Mouse (Mus musculus) forebrain, embryonic 13.5 days (tissue): ENCODE results near the gene Ifitm7. TPM values are rescaled to one million over a fixed set of nuclear protein-coding genes. Genes with fewer than 3 reads are reported as not detected.
A peak's percentile ranks its signal among the peaks of the same experiment; 100 is the strongest.

ENCODE experiments used
- ATAC-seq: fragments of 200-750 bp; cut with Nextera tagmentation; 2 replicates; pipeline ENCODE4 v1.8.0; 2017
- H3K27ac ChIP-seq: fragments of 300-500 bp; sonication (generic); 2 replicates; pipeline ENCODE4 v1.5.1; 2015; ENCODE audit warnings: inconsistent platforms, mild to moderate bottlenecking, moderate library complexity
- H3K27me3 ChIP-seq: fragments of 300-500 bp; sonication (generic); 2 replicates; pipeline ENCODE4 v1.6.1; 2015; ENCODE audit warnings: mild to moderate bottlenecking, inconsistent platforms
- H3K36me3 ChIP-seq: fragments of 300-500 bp; sonication (generic); 2 replicates; pipeline ENCODE4 v1.6.1; 2015; ENCODE audit warnings: mild to moderate bottlenecking, inconsistent platforms; ENCODE audit not compliant: poor library complexity, severe bottlenecking
- H3K4me1 ChIP-seq: fragments of 300-500 bp; sonication (generic); 2 replicates; pipeline ENCODE4 v1.6.1; 2015; ENCODE audit warnings: inconsistent platforms
- H3K4me2 ChIP-seq: fragments of 300-500 bp; sonication (generic); 2 replicates; pipeline ENCODE4 v1.6.1; 2015; ENCODE audit warnings: inconsistent platforms, mild to moderate bottlenecking, moderate library complexity
- H3K4me3 ChIP-seq: fragments of 300-500 bp; sonication (generic); 2 replicates; pipeline ENCODE4 v1.5.1; 2015; ENCODE audit warnings: mild to moderate bottlenecking, inconsistent platforms
- H3K9ac ChIP-seq: fragments of 300-500 bp; sonication (generic); 2 replicates; pipeline ENCODE4 v1.6.1; 2015; ENCODE audit warnings: mild to moderate bottlenecking, inconsistent platforms
- H3K9me3 ChIP-seq: fragments of 300-500 bp; sonication (generic); replicated peaks from 2 replicates; pipeline ENCODE4 v1.6.1; 2016; ENCODE audit warnings: inconsistent platforms
- whole genome bisulfite sequencing: fragments of 180-500 bp; shearing (Covaris S2); methylation state at CpG from one replicate; pipeline ENCODE4 v1.1.7; 2015; 5-methylcytosine and 5-hydroxymethylcytosine counted together
- polyA plus RNA-seq: library from polyadenylated mRNA; unstranded; fragments of >200 nt; fragmentation: Nextera tagmentation; extraction: Ambion mirVana; gene quantifications from 2 replicates; pipeline ENCODE4 v1.2.1, GENCODE M21; 2015

The Ifitm7 gene
- polyA plus RNA-seq, 1 experiment from 2014 or later = 0.71 TPM

GRCm38 (mm10) chr16:13972051-13972450, 14.6 kb downstream of the Ifitm7 start:
- Histone ChIP-seq H3K36me3 (no peaks in the 10 kb centered on the region), H3K27me3 (no peaks in the 10 kb centered on the region), H3K4me3 (no peak overlapping the region), H3K27ac (no peak overlapping the region), H3K9me3 (0 out of 2 replicates have a peak, but pooled peaks cover 3% of the 10 kb centered on the region), H3K4me1 (no peaks in the 10 kb centered on the region), H3K9ac (no peak overlapping the region), H3K4me2 (no peak overlapping the region)
- ATAC-seq = no peak
- 88% methylated on average over 8 of the region's 8 CpGs for WGBS

- Histone ChIP-seq H3K4me1 (no peaks in the 10 kb centered on the region), H3K9me3 (no peaks in the 10 kb centered on the region), H3K9ac (no peak overlapping the region), H3K4me2 (no peak overlapping the region), H3K4me3 (no peak overlapping the region), H3K27ac (no peak overlapping the region), H3K27me3 (no peaks in the 10 kb centered on the region), H3K36me3 (no peaks in the 10 kb centered on the region)
- WGBS = 93% methylated on average over 1 of the region's 1 CpGs
- ATAC-seq = no peak
Observed at GRCm38 (mm10) chr16:13969096-13969495, 17.6 kb downstream of the Ifitm7 start.

- no peak overlapping the region for H3K4me3 ChIP-seq
- H3K4me1 ChIP-seq = no peaks in the 10 kb centered on the region
- H3K4me2 ChIP-seq = no peak overlapping the region
- WGBS = 27% methylated on average over 1 of the region's 1 CpGs
- no peak for ATAC-seq
- H3K27me3 ChIP-seq = no peaks in the 10 kb centered on the region
- no peak overlapping the region for H3K27ac ChIP-seq
- no peak overlapping the region for H3K9ac ChIP-seq
- H3K36me3 ChIP-seq = no peaks in the 10 kb centered on the region
- no peaks in the 10 kb centered on the region for H3K9me3 ChIP-seq
Observed at GRCm38 (mm10) chr16:13962053-13962452, 24.6 kb downstream of the Ifitm7 start.

- Histone ChIP-seq H3K4me3 (no peak overlapping the region), H3K9me3 (no peaks in the 10 kb centered on the region), H3K9ac (no peak overlapping the region), H3K36me3 (no peaks in the 10 kb centered on the region), H3K4me2 (no peak overlapping the region), H3K27me3 (no peaks in the 10 kb centered on the region), H3K4me1 (no peaks in the 10 kb centered on the region), H3K27ac (no peak overlapping the region)
- no peak for ATAC-seq
- 62% methylated on average over 3 of the region's 3 CpGs for WGBS
Observed at GRCm38 (mm10) chr16:13951245-13951644, 35.4 kb downstream of the Ifitm7 start.

GRCm38 (mm10) chr16:13946306-13946705, 40.4 kb downstream of the Ifitm7 start:
- ATAC-seq = no peak
- WGBS = 92% methylated on average over 1 of the region's 1 CpGs
- H3K27me3 ChIP-seq = 0 out of 2 replicates have a peak, but pooled peaks cover 12% of the 10 kb centered on the region
- H3K36me3 ChIP-seq = no peaks in the 10 kb centered on the region
- no peak overlapping the region for H3K4me3 ChIP-seq
- H3K9ac ChIP-seq = no peak overlapping the region
- 0 out of 2 replicates have a peak, but pooled peaks cover under 1% of the 10 kb centered on the region for H3K4me1 ChIP-seq
- H3K9me3 ChIP-seq = no peaks in the 10 kb centered on the region
- no peak overlapping the region for H3K4me2 ChIP-seq
- no peak overlapping the region for H3K27ac ChIP-seq

GRCm38 (mm10) chr16:13945153-13945552, 41.5 kb downstream of the Ifitm7 start:
- Histone ChIP-seq H3K4me1 (0 out of 2 replicates have a peak, but pooled peaks cover 9% of the 10 kb centered on the region), H3K27me3 (peaks cover 15% of the 10 kb centered on the region; the same call in 1 of the 2 replicates), H3K4me2 (no peak overlapping the region), H3K4me3 (no peak overlapping the region), H3K36me3 (no peaks in the 10 kb centered on the region), H3K9me3 (no peaks in the 10 kb centered on the region), H3K9ac (no peak overlapping the region), H3K27ac (no peak overlapping the region)
- WGBS = 88% methylated on average over 4 of the region's 4 CpGs
- no peak for ATAC-seq

GRCm38 (mm10) chr16:13944752-13945151, 41.9 kb downstream of the Ifitm7 start:
- H3K27me3 ChIP-seq = peaks cover 15% of the 10 kb centered on the region; the same call in 1 of the 2 replicates
- 89% methylated on average over 5 of the region's 5 CpGs for WGBS
- H3K9me3 ChIP-seq = no peaks in the 10 kb centered on the region
- 0 out of 2 replicates have a peak, but pooled peaks cover 9% of the 10 kb centered on the region for H3K4me1 ChIP-seq
- no peak overlapping the region for H3K27ac ChIP-seq
- H3K4me2 ChIP-seq = no peak overlapping the region
- H3K4me3 ChIP-seq = no peak overlapping the region
- H3K9ac ChIP-seq = no peak overlapping the region
- ATAC-seq = no peak
- no peaks in the 10 kb centered on the region for H3K36me3 ChIP-seq

- H3K4me1 ChIP-seq = 0 out of 2 replicates have a peak, but pooled peaks cover 9% of the 10 kb centered on the region
- WGBS = 65% methylated on average over 4 of the region's 4 CpGs
- H3K4me3 ChIP-seq = no peak overlapping the region
- H3K9ac ChIP-seq = no peak overlapping the region
- no peaks in the 10 kb centered on the region for H3K9me3 ChIP-seq
- no peaks in the 10 kb centered on the region for H3K36me3 ChIP-seq
- no peak overlapping the region for H3K4me2 ChIP-seq
- no peak overlapping the region for H3K27ac ChIP-seq
- peaks cover 15% of the 10 kb centered on the region; the same call in 1 of the 2 replicates for H3K27me3 ChIP-seq
- ATAC-seq = no peak
Observed at GRCm38 (mm10) chr16:13944178-13944577, 42.5 kb downstream of the Ifitm7 start.

- WGBS = 3% methylated on average over 34 of the region's 34 CpGs
- peak overlapping the region; percentile 74 for H3K9ac ChIP-seq
- peak; percentile 79 for ATAC-seq
- H3K9me3 ChIP-seq = no peaks in the 10 kb centered on the region
- H3K27ac ChIP-seq = no peak overlapping the region
- peaks cover 15% of the 10 kb centered on the region; the same call in 1 of the 2 replicates for H3K27me3 ChIP-seq
- no peaks in the 10 kb centered on the region for H3K36me3 ChIP-seq
- peak overlapping the region; percentile 97 for H3K4me2 ChIP-seq
- peak overlapping the region; percentile 61 for H3K4me3 ChIP-seq
- H3K4me1 ChIP-seq = 0 out of 2 replicates have a peak, but pooled peaks cover 9% of the 10 kb centered on the region
Observed at GRCm38 (mm10) chr16:13940847-13941395, 45.8 kb downstream of the Ifitm7 start.

GRCm38 (mm10) chr16:13940139-13940846, 46.4 kb downstream of the Ifitm7 start:
- Histone ChIP-seq H3K9me3 (no peaks in the 10 kb centered on the region), H3K36me3 (no peaks in the 10 kb centered on the region), H3K9ac (peak overlapping the region; percentile 74), H3K4me3 (peak overlapping the region; percentile 61), H3K4me1 (0 out of 2 replicates have a peak, but pooled peaks cover 9% of the 10 kb centered on the region), H3K27me3 (peaks cover 15% of the 10 kb centered on the region; the same call in 1 of the 2 replicates), H3K27ac (no peak overlapping the region), H3K4me2 (peak overlapping the region; percentile 97)
- 4% methylated on average over 28 of the region's 28 CpGs for WGBS
- peak; percentile 99 for ATAC-seq
